Mouse (Mus musculus): ENCODE data around the gene Map4k2. TPM values are rescaled to one million over a fixed set of nuclear protein-coding genes. Genes with fewer than 3 reads are reported as not detected.

Map4k2 gene
- polyA plus RNA-seq, 1 experiment = 10.2 TPM

DNA sequence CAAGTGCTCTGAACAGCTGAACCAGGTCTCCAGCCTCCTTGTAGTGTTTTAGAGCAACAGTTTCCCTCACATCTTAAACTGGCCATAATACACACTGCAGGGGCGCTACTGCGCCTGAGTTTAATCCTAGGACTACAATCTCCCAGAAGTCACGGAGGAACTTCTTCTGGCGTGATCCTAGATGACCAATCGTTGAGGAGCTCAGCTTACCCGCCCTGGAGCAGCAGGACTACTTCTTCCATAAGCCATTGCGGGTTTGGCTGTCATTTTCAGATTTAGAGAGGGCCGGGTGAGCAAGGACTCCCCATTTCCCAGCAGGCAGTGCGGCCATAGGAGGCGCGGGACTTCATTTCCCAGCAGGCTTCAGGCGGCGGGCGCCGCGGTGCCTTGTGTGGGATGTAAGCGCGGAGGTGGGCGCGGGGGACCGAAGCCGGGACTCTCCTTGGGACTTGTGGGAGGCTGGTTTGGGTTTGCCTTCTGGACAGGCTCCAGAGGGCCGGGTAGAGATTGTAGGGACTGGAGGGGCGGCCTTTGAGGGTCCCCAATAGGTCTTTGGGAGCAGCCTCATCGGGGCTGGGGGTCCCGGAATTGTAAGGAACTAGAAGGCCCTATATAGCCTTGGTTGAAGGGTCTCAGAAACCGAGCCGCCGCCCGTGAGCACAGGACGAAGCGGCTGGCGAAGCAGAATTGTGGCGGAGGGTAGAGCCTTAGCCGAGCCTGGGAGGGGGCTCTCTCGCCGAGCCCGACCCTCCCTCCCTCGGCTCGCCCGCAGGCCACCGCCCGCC, 6.1 kb upstream of the Map4k2 start, which contains the start of gene Men1:
Men1 (plus strand) TSS at position 307 of the 785 bp plus-strand sequence.
- Histone ChIP-seq H3K4me3 (ENCODE audit: insufficient read depth, poor library complexity, severe bottlenecking) (peak within 1 kb of the TSS; percentile 89), H3K79me2 (ENCODE audit: control insufficient read depth, insufficient read depth) (peaks cover 28% of the 10 kb centered on the region), H3K27me3 (ENCODE audit: control insufficient read depth, insufficient read depth, insufficient read length) (no peaks in the 10 kb centered on the region), H3K79me3 (ENCODE audit: low read depth) (peaks cover 13% of the 10 kb centered on the region), H3K36me3 (ENCODE audit: control insufficient read depth, insufficient read depth) (peaks cover 31% of the 10 kb centered on the region), H3ac (ENCODE audit: control insufficient read depth, insufficient read length, low read depth) (peak within 1 kb of the TSS; percentile 99)
- no peak for TF ChIP-seq FOSL1 (IDR thresholded peaks at IDR 0.05; ENCODE audit: insufficient read depth, low read length, poor library complexity, severe bottlenecking)
- TF ChIP-seq MYOD1 (IDR thresholded peaks at IDR 0.05; ENCODE audit: control insufficient read depth, insufficient read length, low read depth) = no peak
- TF ChIP-seq MYOG (IDR thresholded peaks at IDR 0.05; ENCODE audit: control insufficient read depth, extremely low read depth, insufficient read length) = no peak
- TF ChIP-seq USF1 (IDR thresholded peaks at IDR 0.05; ENCODE audit: low read depth) = peak; percentile 34
- no peak for TF ChIP-seq CEBPB (IDR thresholded peaks at IDR 0.05; ENCODE audit: low read depth)
- TF ChIP-seq CTCF (IDR thresholded peaks at IDR 0.05; ENCODE audit: control insufficient read depth, insufficient read depth, insufficient read length) = no peak
- no peak for TF ChIP-seq MAX (IDR thresholded peaks at IDR 0.05)

DNA sequence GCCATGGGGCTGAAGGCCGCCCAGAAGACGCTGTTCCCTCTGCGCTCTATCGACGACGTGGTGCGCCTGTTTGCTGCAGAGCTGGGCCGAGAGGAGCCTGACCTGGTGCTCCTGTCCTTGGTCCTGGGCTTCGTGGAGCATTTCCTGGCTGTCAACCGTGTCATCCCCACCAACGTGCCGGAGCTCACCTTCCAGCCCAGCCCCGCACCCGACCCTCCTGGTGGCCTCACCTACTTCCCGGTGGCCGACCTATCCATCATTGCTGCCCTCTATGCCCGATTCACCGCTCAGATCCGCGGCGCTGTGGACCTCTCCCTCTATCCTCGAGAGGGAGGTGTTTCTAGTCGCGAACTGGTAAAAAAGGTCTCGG, 5.5 kb upstream of the Map4k2 start:
- H3K27me3 ChIP-seq (ENCODE audit: control insufficient read depth, insufficient read depth, insufficient read length) = no peaks in the 10 kb centered on the region
- peaks cover 36% of the 10 kb centered on the region for H3K36me3 ChIP-seq (ENCODE audit: control insufficient read depth, insufficient read depth)
- H3ac ChIP-seq (ENCODE audit: control insufficient read depth, insufficient read length, low read depth) = peak overlapping the region; percentile 99
- peak overlapping the region; percentile 89 for H3K4me3 ChIP-seq (ENCODE audit: insufficient read depth, poor library complexity, severe bottlenecking)
- peaks cover 13% of the 10 kb centered on the region for H3K79me3 ChIP-seq (ENCODE audit: low read depth)
- no peak for TF ChIP-seq FOSL1 (IDR thresholded peaks at IDR 0.05; ENCODE audit: insufficient read depth, low read length, poor library complexity, severe bottlenecking)
- peaks cover 28% of the 10 kb centered on the region for H3K79me2 ChIP-seq (ENCODE audit: control insufficient read depth, insufficient read depth)

DNA sequence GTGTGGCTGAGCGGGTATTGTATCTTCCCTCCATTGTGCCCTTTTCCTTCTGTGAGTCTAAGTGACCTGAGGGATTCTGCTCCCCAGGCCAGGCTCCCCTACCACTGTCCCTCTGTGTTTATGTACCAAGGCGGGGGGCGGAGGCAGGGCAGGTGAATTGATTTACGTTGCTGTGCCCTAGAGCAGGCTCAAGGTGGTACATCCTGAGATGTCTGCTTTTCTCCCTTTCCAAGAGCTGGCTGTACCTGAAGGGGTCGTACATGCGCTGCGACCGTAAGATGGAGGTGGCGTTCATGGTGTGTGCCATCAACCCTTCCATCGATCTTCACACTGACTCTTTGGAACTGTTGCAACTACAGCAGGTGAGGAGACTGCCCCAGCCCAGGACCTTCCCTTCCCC, 4.0 kb upstream of the Map4k2 start:
- Histone ChIP-seq H3K79me3 (ENCODE audit: low read depth) (peaks cover 13% of the 10 kb centered on the region), H3K27me3 (ENCODE audit: control insufficient read depth, insufficient read depth, insufficient read length) (no peaks in the 10 kb centered on the region), H3K36me3 (ENCODE audit: control insufficient read depth, insufficient read depth) (peaks cover 36% of the 10 kb centered on the region), H3K79me2 (ENCODE audit: control insufficient read depth, insufficient read depth) (peaks cover 28% of the 10 kb centered on the region), H3K4me3 (ENCODE audit: insufficient read depth, poor library complexity, severe bottlenecking) (no peak overlapping the region), H3ac (ENCODE audit: control insufficient read depth, insufficient read length, low read depth) (no peak overlapping the region)
- TF ChIP-seq MYOD1 (IDR thresholded peaks at IDR 0.05; ENCODE audit: control insufficient read depth, insufficient read length, low read depth) (no peak), MAX (IDR thresholded peaks at IDR 0.05) (no peak), FOSL1 (IDR thresholded peaks at IDR 0.05; ENCODE audit: insufficient read depth, low read length, poor library complexity, severe bottlenecking) (no peak), USF1 (IDR thresholded peaks at IDR 0.05; ENCODE audit: low read depth) (no peak), CTCF (IDR thresholded peaks at IDR 0.05; ENCODE audit: control insufficient read depth, insufficient read depth, insufficient read length) (no peak), MYOG (IDR thresholded peaks at IDR 0.05; ENCODE audit: control insufficient read depth, extremely low read depth, insufficient read length) (no peak), CEBPB (IDR thresholded peaks at IDR 0.05; ENCODE audit: low read depth) (no peak)

DNA sequence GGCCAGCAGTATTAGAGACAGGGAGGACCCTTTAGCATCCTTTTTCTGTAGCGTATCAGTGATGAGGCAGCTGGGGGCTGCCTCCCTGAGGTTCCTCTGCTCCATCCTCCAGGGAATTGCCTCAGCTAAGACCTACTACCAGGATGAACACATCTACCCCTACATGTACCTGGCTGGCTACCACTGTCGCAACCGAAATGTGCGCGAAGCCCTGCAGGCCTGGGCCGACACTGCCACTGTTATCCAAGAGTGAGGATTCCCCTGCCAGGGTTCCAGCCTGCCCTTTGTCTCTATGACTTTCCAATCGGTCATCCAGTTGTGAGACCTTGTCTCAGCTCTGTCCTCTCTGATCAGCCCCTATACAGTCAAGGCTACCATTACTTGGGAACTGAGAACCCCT, 2.8 kb upstream of the Map4k2 start:
- Histone ChIP-seq H3ac (ENCODE audit: control insufficient read depth, insufficient read length, low read depth) (no peak overlapping the region), H3K79me2 (ENCODE audit: control insufficient read depth, insufficient read depth) (peaks cover 28% of the 10 kb centered on the region), H3K4me3 (ENCODE audit: insufficient read depth, poor library complexity, severe bottlenecking) (no peak overlapping the region), H3K36me3 (ENCODE audit: control insufficient read depth, insufficient read depth) (peaks cover 36% of the 10 kb centered on the region), H3K27me3 (ENCODE audit: control insufficient read depth, insufficient read depth, insufficient read length) (no peaks in the 10 kb centered on the region), H3K79me3 (ENCODE audit: low read depth) (peaks cover 13% of the 10 kb centered on the region)
- TF ChIP-seq MYOG (IDR thresholded peaks at IDR 0.05; ENCODE audit: control insufficient read depth, extremely low read depth, insufficient read length) (no peak), FOSL1 (IDR thresholded peaks at IDR 0.05; ENCODE audit: insufficient read depth, low read length, poor library complexity, severe bottlenecking) (no peak), CEBPB (IDR thresholded peaks at IDR 0.05; ENCODE audit: low read depth) (no peak), USF1 (IDR thresholded peaks at IDR 0.05; ENCODE audit: low read depth) (no peak), MAX (IDR thresholded peaks at IDR 0.05) (no peak), MYOD1 (IDR thresholded peaks at IDR 0.05; ENCODE audit: control insufficient read depth, insufficient read length, low read depth) (no peak), CTCF (IDR thresholded peaks at IDR 0.05; ENCODE audit: control insufficient read depth, insufficient read depth, insufficient read length) (no peak)

DNA sequence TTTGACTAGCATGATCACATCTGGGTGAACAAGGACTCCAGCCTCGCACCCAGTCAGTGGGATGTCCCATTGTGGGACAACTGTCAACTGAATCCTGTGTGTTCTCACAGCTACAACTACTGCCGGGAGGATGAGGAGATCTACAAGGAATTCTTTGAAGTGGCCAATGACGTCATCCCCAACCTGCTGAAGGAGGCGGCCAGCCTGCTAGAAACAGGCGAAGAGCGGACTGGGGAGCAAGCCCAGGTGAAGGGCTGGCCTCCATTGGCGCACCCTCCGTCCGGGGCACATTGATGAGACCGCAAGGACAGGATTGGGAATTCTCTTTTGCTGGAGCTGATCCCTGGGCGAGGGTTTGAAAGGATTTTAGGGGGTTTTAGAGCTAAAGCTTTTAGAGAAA, 2.2 kb upstream of the Map4k2 start:
- H3ac ChIP-seq (ENCODE audit: control insufficient read depth, insufficient read length, low read depth) = no peak overlapping the region
- no peaks in the 10 kb centered on the region for H3K27me3 ChIP-seq (ENCODE audit: control insufficient read depth, insufficient read depth, insufficient read length)
- peaks cover 13% of the 10 kb centered on the region for H3K79me3 ChIP-seq (ENCODE audit: low read depth)
- H3K36me3 ChIP-seq (ENCODE audit: control insufficient read depth, insufficient read depth) = peaks cover 36% of the 10 kb centered on the region
- no peak for TF ChIP-seq MAX (IDR thresholded peaks at IDR 0.05)
- TF ChIP-seq CTCF (IDR thresholded peaks at IDR 0.05; ENCODE audit: control insufficient read depth, insufficient read depth, insufficient read length) = no peak
- TF ChIP-seq FOSL1 (IDR thresholded peaks at IDR 0.05; ENCODE audit: insufficient read depth, low read length, poor library complexity, severe bottlenecking) = no peak
- no peak for TF ChIP-seq MYOD1 (IDR thresholded peaks at IDR 0.05; ENCODE audit: control insufficient read depth, insufficient read length, low read depth)
- TF ChIP-seq CEBPB (IDR thresholded peaks at IDR 0.05; ENCODE audit: low read depth) = no peak
- no peak for TF ChIP-seq USF1 (IDR thresholded peaks at IDR 0.05; ENCODE audit: low read depth)
- TF ChIP-seq MYOG (IDR thresholded peaks at IDR 0.05; ENCODE audit: control insufficient read depth, extremely low read depth, insufficient read length) = no peak
- H3K4me3 ChIP-seq (ENCODE audit: insufficient read depth, poor library complexity, severe bottlenecking) = no peak overlapping the region
- H3K79me2 ChIP-seq (ENCODE audit: control insufficient read depth, insufficient read depth) = peaks cover 28% of the 10 kb centered on the region

DNA sequence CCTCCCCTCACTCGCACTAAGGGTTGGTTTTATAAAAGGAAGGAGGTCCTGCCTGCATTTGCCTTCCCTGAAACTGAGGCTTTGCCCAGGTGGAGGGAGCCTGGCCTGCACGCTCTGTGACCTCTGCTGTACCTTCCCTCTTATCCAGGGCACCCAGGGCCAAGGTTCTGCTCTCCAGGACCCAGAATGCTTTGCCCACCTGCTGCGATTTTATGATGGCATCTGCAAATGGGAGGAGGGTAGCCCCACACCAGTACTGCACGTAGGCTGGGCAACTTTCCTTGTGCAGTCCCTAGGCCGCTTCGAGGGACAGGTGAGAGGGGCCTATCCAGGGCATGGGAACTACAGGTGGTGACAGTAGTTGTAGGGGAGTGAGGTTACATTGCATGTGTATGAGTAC, 1.7 kb upstream of the Map4k2 start:
- TF ChIP-seq MYOD1 (IDR thresholded peaks at IDR 0.05; ENCODE audit: control insufficient read depth, insufficient read length, low read depth) (no peak), CTCF (IDR thresholded peaks at IDR 0.05; ENCODE audit: control insufficient read depth, insufficient read depth, insufficient read length) (no peak), USF1 (IDR thresholded peaks at IDR 0.05; ENCODE audit: low read depth) (no peak), FOSL1 (IDR thresholded peaks at IDR 0.05; ENCODE audit: insufficient read depth, low read length, poor library complexity, severe bottlenecking) (no peak), MAX (IDR thresholded peaks at IDR 0.05) (no peak), MYOG (IDR thresholded peaks at IDR 0.05; ENCODE audit: control insufficient read depth, extremely low read depth, insufficient read length) (no peak), CEBPB (IDR thresholded peaks at IDR 0.05; ENCODE audit: low read depth) (no peak)
- Histone ChIP-seq H3K36me3 (ENCODE audit: control insufficient read depth, insufficient read depth) (peaks cover 36% of the 10 kb centered on the region), H3K4me3 (ENCODE audit: insufficient read depth, poor library complexity, severe bottlenecking) (no peak overlapping the region)

More for the DNA sequence above, 1.7 kb upstream of the Map4k2 start:
- peaks cover 28% of the 10 kb centered on the region for H3K79me2 ChIP-seq (ENCODE audit: control insufficient read depth, insufficient read depth)
- peaks cover 13% of the 10 kb centered on the region for H3K79me3 ChIP-seq (ENCODE audit: low read depth)
- no peak overlapping the region for H3ac ChIP-seq (ENCODE audit: control insufficient read depth, insufficient read length, low read depth)
- H3K27me3 ChIP-seq (ENCODE audit: control insufficient read depth, insufficient read depth, insufficient read length) = no peaks in the 10 kb centered on the region

All from C2C12 (cell line).